ENCODE assay signal across 14 mouse cellular contexts in genomic region chr4:144908825-144909224, GRCm38 (mm10). TPM values are rescaled to one million over a fixed set of nuclear protein-coding genes. Genes with fewer than 3 reads are reported as not detected.
DNase-seq lines count a peak whose midpoint lies in the region; ATAC-seq and TF ChIP-seq lines count a peak whose summit lies in the region.
"Had no signal": no experiment of that assay in that cellular context is flagged by ENCODE, and none has a peak within 500 bp of the region (broad histone marks: within the 10 kb centered on the region; RNA-seq: fewer than 3 reads in every experiment).

No protein-coding gene starts in this region.

- peaks cover 28% of the 10 kb centered on the region for H3K4me1 ChIP-seq in heart, embryonic 10.5 days
- H3K4me1 ChIP-seq in liver, postnatal 0 days (ENCODE audit: insufficient read depth) = peaks cover 59% of the 10 kb centered on the region
- H3K4me1 ChIP-seq in liver, embryonic 12.5 days = peaks cover 59% of the 10 kb centered on the region

- H3K36me3 ChIP-seq in heart, embryonic 10.5 days = no peaks in the 10 kb centered on the region
- peaks cover 4% of the 10 kb centered on the region; the same call in 1 of the 2 replicates for H3K36me3 ChIP-seq in liver, postnatal 0 days (replicated peaks; ENCODE audit: insufficient read depth, low read length)
- no peaks in the 10 kb centered on the region for H3K36me3 ChIP-seq in liver, embryonic 12.5 days

- H3K9me3 ChIP-seq in heart, embryonic 10.5 days = no peaks in the 10 kb centered on the region
- H3K9me3 ChIP-seq in liver, postnatal 0 days (ENCODE audit: low read length) = no peaks in the 10 kb centered on the region
- no peaks in the 10 kb centered on the region for H3K9me3 ChIP-seq in liver, embryonic 12.5 days (replicated peaks)

- no peak overlapping the region for H3K4me2 ChIP-seq in liver, postnatal 0 days (ENCODE audit: low read depth, low read length)
- H3K4me2 ChIP-seq in liver, embryonic 12.5 days = no peak overlapping the region

- no peak overlapping the region for H3K4me3 ChIP-seq in heart, embryonic 10.5 days
- no peak overlapping the region for H3K4me3 ChIP-seq in liver, postnatal 0 days (ENCODE audit: low read depth, low read length)
- no peak overlapping the region for H3K4me3 ChIP-seq in liver, embryonic 12.5 days

- H3K27ac ChIP-seq in heart, embryonic 10.5 days = no peak overlapping the region
- H3K27ac ChIP-seq in liver, postnatal 0 days (ENCODE audit: low read depth) = peak overlapping the region; percentile 51; the same call in 1 of the 2 replicates
- no peak overlapping the region for H3K27ac ChIP-seq in liver, embryonic 12.5 days

- no peak for TF ChIP-seq CTCF in liver, postnatal 0 days (IDR thresholded peaks at IDR 0.05; ENCODE audit: low read depth)

- no peak for ATAC-seq in liver, postnatal 0 days
- no peak for ATAC-seq in liver, embryonic 12.5 days
- ATAC-seq: activated CD4-positive, CD25-positive, alpha-beta regulatory T cell, adult 4 months; forebrain, postnatal 0 days; midbrain, embryonic 16.5 days had no signal

- H3K9ac ChIP-seq in liver, postnatal 0 days (replicated peaks) = no peak overlapping the region
- H3K9ac ChIP-seq in liver, embryonic 12.5 days = no peak overlapping the region
- H3K9ac ChIP-seq: forebrain, postnatal 0 days had no signal

- H3K27me3 ChIP-seq in heart, embryonic 10.5 days (ENCODE audit: insufficient read depth, poor library complexity, severe bottlenecking) = peaks cover 72% of the 10 kb centered on the region
- no peaks in the 10 kb centered on the region for H3K27me3 ChIP-seq in liver, postnatal 0 days (ENCODE audit: insufficient read depth, low read length)
- no peaks in the 10 kb centered on the region for H3K27me3 ChIP-seq in liver, embryonic 12.5 days (replicated peaks)

- no peak for TF ChIP-seq EP300 in liver, postnatal 0 days (IDR thresholded peaks at IDR 0.05; ENCODE audit: low read depth)

- DNase-seq in heart, adult 11 months = peak; percentile 98
- no peak for DNase-seq in heart, embryonic 10.5 days (ENCODE audit: low spot score)
- no peak for DNase-seq in liver, postnatal 0 days
- DNase-seq in fibroblast of lung, adult 2 months (ENCODE audit: low read depth) = peak; percentile 83
- DNase-seq in skeletal muscle tissue, adult 2 months (ENCODE audit: low read depth, low spot score) = peak; percentile 52
- DNase-seq in ovary, adult 18-20 months (ENCODE audit: low spot score) = no peak
- no peak for DNase-seq in spleen, postnatal 36 days (ENCODE audit: low spot score in 2 of 2)
- DNase-seq: embryo, embryonic 11 days; forebrain, postnatal 0 days; gastrocnemius, postnatal 36 days; thymus, postnatal 25 days had no signal

RNA-seq across cellular contexts. Expression of gene Dhrs3, which starts 16.2 kb away (rescaled TPM):
- 7.0 and 21.2 TPM in 2 replicates for polyA plus RNA-seq in heart, embryonic 10.5 days (2016; fragmentation: Nextera tagmentation; extraction: Ambion mirVana)
- 49.8 and 52.8 TPM in 2 replicates for polyA plus RNA-seq in liver, postnatal 0 days (2015; fragmentation: Nextera tagmentation; extraction: Ambion mirVana)
- 33.9 and 34.9 TPM in 2 replicates for polyA plus RNA-seq in liver, embryonic 12.5 days (2016; fragmentation: Nextera tagmentation; extraction: Ambion mirVana)

Comparison
In these comparisons a context has a peak if more than half of its experiments do, and no peak if none do; other contexts are left out.
1. DNase-seq: peak in heart, adult 11 months (single experiment), fibroblast of lung, adult 2 months (single experiment) and skeletal muscle tissue, adult 2 months (single experiment); none in heart, embryonic 10.5 days (single experiment), liver, postnatal 0 days (single experiment), ovary, adult 18-20 months (single experiment) and spleen, postnatal 36 days (0 of 2).